Mouse (Mus musculus) layer of hippocampus, postnatal 25 days (tissue): ENCODE data around the gene Slc45a1. TPM values are rescaled to one million over a fixed set of nuclear protein-coding genes. Genes with fewer than 3 reads are reported as not detected.
"Not testable (repeated sequence)": the region's sequence is repeated elsewhere in the genome, so short reads cannot be mapped to it uniquely, and the experiment has no call there.

Experiments
- DNase-seq, 2 experiments: peaks; one replicate each; pipeline ENCODE4 v3.0.0; 2022; ENCODE audit warnings: mixed read lengths in 2 of 2, low spot score in 1 of 2; ENCODE audit errors: extremely low spot score in 1 of 2
- total RNA-seq, 2 experiments: library from RNA; stranded (reverse); gene quantifications; 2 replicates each; pipeline ENCODE4 v1.2.3; 2021

Slc45a1 gene
- total RNA-seq, 2 experiments from 2014 or later: 35.6 to 39.5 TPM

GRCm38 (mm10) chr4:150608670-150609069, 43.3 kb downstream of the Slc45a1 start:
- DNase-seq: no peak

- DNase-seq: no peak
These were observed 45.4 kb downstream of the Slc45a1 start for GRCm38 (mm10) chr4:150606449-150607161.

- DNase-seq: no peak
These were observed 46.2 kb downstream of the Slc45a1 start for GRCm38 (mm10) chr4:150605804-150606203.

GRCm38 (mm10) chr4:150603366-150604061, 48.5 kb downstream of the Slc45a1 start:
- no peak for DNase-seq

- no peak for DNase-seq
These were observed 50.5 kb downstream of the Slc45a1 start for GRCm38 (mm10) chr4:150601489-150601888.

DNA sequence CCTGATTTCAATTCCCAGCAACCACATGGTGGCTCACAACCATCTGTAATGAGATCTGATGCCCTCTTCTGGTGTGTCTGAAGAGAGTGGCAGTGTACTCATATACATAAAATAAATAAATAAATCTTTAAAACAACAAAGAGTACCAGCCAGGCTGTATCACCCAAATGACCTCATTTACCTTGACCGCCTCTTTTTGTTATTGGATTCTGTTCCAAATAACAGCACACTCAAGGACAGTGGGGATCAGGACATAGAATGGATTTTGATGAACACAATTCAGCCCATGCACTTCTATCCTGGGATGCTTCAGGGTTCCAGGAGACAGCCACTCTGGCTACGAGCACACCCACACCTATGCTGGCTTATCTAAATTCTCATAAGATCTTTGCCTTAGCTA, 51.5 kb downstream of the Slc45a1 start:
- DNase-seq: not testable (repeated sequence)

DNA sequence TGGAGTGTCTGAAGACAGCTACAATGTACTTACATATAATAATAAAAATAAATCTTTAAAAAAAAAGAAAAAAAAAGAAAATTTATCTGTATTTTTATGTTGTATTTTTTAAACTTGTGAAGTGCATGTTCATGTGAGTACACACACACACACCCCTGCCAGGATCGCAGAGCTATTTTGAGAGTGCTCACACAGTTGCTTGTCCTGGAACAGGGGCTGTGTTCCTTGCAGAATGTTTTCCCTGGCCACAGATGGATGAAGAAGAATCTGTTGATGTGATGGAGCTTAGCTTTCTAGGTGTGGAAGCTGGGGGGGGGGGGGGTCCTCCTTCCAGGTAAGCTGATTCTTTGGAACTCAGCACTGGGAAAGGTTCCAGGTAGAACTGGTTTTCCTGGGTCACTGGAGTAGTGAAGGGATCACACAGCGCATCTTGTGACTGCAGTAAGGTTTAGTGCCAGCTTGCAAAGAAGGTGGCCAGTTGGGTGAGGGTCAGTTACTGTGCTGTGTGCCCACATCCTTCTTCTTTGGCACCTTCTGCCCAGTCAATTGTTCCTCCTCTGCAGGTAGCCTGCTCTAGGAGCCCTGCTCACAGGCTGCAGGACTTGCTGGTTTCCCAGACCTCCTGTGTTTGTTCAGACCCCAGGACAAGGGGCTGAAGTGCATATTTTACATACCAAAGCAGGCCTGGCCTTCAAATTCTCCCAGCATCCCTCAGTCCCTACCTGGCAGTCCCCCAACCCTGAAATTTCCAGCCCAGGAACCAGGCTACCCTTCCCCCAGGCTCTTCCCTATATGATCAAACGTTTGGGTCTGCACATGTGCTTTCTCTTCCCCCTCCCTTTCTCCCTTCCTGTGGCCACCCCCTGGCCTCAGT, 52.6 kb downstream of the Slc45a1 start:
- no peak for DNase-seq

DNA sequence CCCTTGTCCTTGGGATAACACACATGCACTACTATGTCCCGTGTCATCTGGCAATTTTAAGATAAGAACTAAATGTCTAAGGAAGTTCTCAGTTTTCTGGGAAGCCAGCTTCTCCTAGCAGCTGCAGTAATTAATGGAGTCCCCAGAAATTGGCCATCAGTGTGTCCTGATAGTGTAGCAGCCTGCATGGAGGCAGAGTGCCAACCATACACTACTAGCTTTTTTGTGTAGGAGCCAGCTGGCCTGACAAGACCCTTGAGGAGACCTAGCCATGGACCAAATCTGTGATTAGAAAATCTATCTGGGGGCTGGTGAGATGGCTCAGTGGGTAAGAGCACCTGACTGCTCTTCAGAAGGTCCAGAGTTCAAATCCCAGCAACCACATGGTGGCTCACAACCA, 53.3 kb downstream of the Slc45a1 start:
- DNase-seq: no peak

DNA sequence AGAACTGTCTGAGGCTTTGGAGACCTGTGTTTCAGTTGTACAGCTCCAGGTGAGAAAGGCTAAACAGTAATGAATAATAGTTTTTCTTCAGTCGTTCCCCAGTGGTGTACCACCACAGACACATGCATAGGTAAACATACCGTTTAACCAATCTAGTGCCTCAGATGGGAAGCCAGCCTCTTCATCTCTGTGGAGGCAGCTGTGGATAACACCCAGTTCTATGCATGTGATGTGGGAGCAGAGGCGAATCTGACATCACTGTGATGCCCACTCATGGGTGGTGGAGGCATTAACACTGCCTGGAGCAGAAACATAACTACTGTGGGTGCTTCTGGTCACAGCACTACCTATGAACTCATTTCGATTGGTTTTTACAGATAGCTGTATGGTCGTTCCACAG, 56.0 kb downstream of the Slc45a1 start:
- no peak for DNase-seq

GRCm38 (mm10) chr4:150595071-150595470, 56.9 kb downstream of the Slc45a1 start:
- no peak for DNase-seq

DNA sequence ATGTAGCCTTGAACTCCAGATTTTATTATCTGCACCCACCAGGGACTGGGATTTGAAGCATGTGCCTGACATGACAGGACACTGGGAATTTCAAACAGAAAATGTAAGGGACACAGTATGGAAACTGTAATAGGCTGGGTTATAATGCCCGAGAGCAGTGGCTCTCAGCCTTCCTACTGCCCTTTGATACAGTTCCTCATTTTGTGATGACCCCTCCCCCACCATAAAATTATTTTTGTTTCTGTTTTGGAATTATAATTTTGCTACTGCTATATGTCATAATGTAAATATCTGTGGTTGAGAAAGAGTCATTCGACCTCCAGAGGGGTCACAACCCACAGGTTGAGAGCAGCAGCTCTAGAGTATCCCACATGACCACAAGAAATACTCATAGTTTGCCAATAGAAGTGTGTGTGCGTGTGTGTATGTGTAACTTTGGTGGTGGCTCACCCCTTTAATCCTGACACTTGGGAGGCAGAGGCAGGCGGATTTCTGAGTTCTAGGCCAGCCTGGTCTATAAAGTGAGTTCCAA, 57.6 kb downstream of the Slc45a1 start:
- no peak for DNase-seq

DNA sequence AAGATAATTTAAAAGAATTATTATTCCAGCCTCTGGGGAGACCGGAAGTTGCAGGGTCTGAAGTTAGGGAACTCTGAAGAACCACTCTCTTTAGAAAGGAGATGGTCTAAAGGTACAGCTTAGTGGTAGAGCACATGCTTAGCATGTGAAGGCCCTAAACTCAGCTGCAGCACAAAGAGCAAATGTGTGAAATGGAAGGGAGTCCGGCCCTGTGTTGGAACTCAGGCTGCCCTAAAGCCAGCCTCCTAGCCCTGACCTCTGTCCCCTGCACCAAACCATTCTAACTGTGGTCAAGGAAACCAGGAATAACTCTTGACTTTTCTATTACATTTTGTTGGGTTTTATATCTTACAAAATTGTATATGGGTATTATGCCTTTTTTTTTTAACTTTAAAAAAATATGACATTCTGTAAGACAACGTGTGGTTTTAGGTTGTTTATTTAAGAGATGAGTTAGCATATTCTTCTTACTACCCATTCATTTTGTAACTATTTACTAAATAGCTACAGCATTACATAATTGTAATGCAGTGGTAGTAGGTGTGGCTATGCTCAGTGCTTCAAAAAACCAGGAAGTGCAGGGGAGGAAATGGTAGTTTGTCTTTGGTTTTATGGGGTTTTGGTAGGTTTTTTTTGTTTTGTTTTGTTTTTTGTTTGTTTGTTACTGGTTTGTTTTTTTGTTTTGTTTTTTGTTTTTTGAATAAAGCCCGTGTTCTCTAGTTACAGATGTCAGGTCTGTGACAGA, 58.3 kb downstream of the Slc45a1 start:
- DNase-seq: no peak

GRCm38 (mm10) chr4:150592087-150592486, 59.9 kb downstream of the Slc45a1 start:
- DNase-seq: no peak

GRCm38 (mm10) chr4:150591602-150592001, 60.4 kb downstream of the Slc45a1 start:
- no peak for DNase-seq

- DNase-seq: no peak
These were observed 61.2 kb downstream of the Slc45a1 start for GRCm38 (mm10) chr4:150590621-150591282.

DNA sequence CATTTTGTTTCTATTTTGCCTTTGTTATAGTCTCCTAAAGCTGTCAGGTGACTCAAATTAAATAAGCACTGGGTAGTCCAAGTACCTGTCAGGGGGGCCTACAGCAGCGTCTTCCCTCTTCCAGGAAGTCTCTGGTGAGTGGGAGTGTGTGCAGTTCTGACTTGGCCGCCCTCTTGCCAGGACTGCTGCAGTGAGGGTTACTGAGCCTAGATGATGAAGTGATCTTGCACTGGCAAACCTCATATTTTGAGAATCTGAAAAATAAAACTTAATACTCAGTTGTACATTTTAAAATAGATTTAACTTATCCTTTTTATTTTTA, 63.7 kb downstream of the Slc45a1 start:
- no peak for DNase-seq

- no peak for DNase-seq
These were observed 64.2 kb downstream of the Slc45a1 start for GRCm38 (mm10) chr4:150587597-150588299.

GRCm38 (mm10) chr4:150586275-150586674, 65.7 kb downstream of the Slc45a1 start:
- no peak for DNase-seq

DNA sequence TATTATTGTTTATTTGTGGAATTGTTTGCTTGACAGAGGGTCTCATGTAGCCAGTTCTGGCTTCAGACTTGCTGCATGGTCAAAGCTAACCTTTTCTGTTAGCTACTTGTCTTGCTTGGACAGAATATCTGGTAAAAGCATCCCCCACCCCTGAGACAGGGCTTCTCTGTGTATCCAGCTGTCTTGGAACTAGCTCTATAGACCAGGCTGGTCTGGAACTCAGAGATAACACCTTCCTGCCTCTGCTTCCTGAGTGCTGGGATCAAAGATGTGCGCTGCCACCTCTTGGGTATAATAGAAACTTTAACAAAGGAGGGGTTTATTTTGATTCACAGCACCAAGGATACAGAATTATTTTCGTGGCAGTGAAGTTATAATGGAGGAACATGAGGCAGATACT, 66.2 kb downstream of the Slc45a1 start:
- DNase-seq: no peak
